Mouse (Mus musculus): ENCODE results near the gene Bcl2l14.

Bcl2l14 gene

DNA sequence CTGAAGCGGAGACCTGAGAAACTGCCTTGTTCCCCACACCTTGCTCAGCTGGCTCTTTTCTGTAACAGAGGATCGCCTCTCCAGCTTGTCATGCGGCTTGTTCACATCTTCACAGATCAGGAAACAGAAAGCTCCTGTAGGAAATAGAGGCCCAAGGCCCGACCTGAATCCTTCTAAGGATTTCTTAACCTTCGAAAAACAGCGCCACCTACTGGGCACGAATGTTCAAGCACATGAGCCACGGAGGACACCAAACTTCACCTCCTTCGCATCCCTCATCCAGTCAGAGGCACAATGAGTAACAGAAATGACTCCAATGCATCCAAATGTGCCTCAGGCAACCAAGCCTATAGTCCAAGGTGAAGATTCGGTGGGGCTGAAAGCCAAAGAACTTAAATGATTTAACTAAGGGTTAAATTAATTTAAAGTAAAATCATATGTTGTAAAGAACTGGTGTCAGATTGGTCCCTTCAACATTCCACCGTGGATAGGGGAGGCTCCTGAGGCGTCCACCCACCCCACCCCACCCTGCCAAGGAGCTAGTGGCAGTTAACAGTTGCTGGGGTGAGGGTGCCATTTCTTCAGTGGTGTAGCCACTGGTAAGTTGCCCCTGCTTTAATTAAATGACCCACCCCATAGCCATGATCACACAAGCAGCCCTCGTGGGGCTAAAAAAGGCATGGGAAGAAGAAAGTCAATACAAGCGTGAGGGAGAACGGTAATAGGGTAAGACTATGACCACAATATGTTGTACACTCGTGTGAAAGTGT is 7.0 kb downstream of the Bcl2l14 start:
- in situ Hi-C loops (cut with MboI, MseI) = no loop called here

DNA sequence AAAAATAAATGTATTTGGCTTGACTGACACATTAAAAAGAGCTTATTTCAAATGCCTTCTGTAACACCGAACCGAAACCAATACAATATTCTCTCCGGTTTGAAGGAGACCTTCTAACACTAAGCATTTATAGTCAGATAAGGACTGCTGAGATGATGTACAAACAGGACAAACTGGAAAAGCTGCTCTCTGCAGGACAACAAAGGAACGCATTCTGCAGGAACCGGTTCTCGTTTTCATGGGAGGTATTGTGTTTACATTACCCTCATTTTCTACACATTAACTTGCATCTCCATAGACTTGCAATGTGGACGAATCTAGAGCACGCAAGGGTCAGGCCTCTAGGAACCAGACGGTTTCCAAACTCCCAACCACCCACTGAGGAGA is 7.6 kb downstream of the Bcl2l14 start:
- in situ Hi-C loops (cut with MboI, MseI) = no loop called here

GRCm38 (mm10) chr6:134407226-134407625 is 11.1 kb downstream of the Bcl2l14 start:
- in situ Hi-C loops (cut with MboI, MseI) = loop anchor here (5.0 kb wide), 1 partner anchor 450 kb away; no protein-coding TSS in a partner anchor

- in situ Hi-C loops (cut with MboI, MseI) = no loop called here
Measured at GRCm38 (mm10) chr6:134413706-134414531, 17.8 kb downstream of the Bcl2l14 start.

DNA sequence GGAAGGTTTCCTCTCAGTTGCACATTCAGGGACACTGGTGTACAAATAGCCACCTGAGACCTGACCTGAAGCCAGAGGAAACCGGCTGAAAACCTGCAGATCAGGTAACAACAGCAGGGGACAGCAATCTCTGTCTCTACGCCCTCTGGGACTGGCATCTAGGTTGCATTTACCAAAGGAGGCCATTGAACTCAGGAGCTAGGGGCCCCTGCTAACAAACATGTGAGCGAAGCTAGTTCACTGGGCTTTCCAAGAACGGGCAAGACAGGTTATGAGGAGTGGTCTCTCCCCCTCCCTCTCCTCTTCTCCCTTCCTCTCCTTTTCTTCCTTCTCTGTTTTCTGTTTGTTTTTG is 18.4 kb downstream of the Bcl2l14 start:
- in situ Hi-C loops (cut with MboI, MseI) = no loop called here

DNA sequence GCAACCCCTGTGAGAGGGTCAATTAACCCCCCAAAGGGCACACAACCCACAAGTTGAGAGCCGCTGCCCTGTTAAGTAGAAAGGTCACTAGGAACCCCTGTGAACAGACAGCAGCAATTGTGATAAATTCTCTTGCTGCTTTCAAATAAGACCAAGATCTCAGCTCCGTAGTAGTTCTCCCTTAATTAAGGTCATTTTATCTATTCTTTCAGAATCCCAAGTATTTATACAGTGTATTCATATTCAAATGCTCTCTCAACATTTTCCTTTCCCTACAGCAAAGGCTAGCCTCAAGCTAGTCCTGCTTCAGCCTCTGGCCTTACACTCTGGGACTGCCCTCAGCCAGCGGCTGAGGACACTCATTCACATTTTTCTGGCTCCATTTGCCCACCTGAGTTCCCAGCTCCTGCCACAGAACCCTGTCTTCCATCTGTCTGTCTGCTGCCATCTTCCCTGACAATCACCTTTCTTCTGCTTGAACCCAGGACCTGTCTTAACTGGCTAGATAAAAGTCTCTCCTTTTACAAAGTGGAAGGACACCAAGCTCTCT is 20.5 kb downstream of the Bcl2l14 start:
- in situ Hi-C loops (cut with MboI, MseI) = no loop called here

GRCm38 (mm10) chr6:134417886-134418285 is 21.8 kb downstream of the Bcl2l14 start:
- in situ Hi-C loops (cut with MboI, MseI) = no loop called here

DNA sequence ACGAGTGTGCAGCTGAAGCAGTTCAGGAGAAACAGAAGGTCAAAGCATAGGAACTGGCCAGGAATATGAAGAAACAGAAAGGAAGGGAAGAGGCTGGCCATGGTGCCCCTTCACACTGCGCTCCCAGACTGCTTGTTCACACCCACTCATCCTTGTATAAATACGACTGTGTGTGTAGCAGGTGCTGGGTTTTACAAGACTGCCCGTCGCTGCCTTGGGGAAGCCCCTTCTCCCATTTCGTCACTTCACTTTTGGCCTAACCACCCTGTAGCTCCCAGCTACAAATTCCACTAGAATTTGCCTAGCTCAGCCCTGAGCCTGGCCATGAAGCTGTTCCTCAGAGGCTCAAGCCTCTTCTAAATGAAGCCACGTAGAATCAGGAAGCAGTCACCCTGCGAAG is 24.3 kb downstream of the Bcl2l14 start:
- in situ Hi-C loops (cut with MboI, MseI) = loop anchor here (5.0 kb wide), 1 partner anchor 197 kb away; no protein-coding TSS in a partner anchor

- in situ Hi-C loops (cut with MboI, MseI) = loop anchor here (5.0 kb wide), 1 partner anchor 195 kb away; no protein-coding TSS in a partner anchor
Measured at GRCm38 (mm10) chr6:134421921-134422320, 25.8 kb downstream of the Bcl2l14 start.

GRCm38 (mm10) chr6:134425216-134425717 is 29.1 kb downstream of the Bcl2l14 start:
- in situ Hi-C loops (cut with MboI, MseI) = no loop called here

- in situ Hi-C loops (cut with MboI, MseI) = no loop called here
Measured at GRCm38 (mm10) chr6:134427165-134427564, 31.0 kb downstream of the Bcl2l14 start.

- in situ Hi-C loops (cut with MboI, MseI) = no loop called here
Measured at GRCm38 (mm10) chr6:134428455-134428854, 32.3 kb downstream of the Bcl2l14 start.

- in situ Hi-C loops (cut with MboI, MseI) = no loop called here
Measured at GRCm38 (mm10) chr6:134430161-134430799, 34.2 kb downstream of the Bcl2l14 start.

DNA sequence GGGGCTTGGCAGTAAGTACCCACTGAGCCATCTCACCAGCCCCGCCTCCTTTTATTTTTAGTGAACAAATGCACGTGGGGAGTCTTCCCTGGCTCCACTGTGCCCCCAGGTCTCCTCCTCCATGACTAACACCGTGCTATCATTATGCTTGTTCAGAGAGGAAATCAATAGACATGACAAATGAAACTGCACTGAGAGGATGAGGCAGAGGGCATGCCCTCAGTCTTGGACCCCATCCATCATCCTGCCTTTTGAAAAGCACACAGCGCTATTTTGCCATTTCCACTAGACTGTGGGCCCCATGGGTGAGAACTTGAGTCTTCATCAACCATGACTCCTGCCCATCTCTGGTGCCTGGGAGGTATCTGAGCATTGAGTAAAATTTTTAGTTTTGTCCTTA is 35.5 kb downstream of the Bcl2l14 start:
- in situ Hi-C loops (cut with MboI, MseI) = no loop called here

DNA sequence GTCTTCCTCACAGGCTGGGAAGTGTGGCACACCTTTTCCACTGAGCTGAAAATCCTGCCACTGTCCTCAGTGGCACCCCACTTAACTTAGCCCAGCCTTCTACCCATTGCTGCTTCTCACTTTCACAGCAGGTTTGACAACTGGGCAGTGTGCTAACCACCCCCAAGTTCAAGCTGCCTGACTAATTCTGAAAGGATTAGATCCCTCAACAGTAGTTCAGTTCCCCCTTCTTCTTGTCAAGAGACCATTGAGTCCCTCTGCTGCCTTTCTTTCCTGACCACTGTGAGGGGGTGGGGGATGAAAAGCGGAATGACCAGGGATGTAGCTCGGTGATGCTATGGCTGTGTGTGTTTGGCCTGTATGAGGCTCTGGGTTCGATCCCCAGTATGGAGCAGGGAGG is 37.2 kb downstream of the Bcl2l14 start:
- in situ Hi-C loops (cut with MboI, MseI) = no loop called here

DNA sequence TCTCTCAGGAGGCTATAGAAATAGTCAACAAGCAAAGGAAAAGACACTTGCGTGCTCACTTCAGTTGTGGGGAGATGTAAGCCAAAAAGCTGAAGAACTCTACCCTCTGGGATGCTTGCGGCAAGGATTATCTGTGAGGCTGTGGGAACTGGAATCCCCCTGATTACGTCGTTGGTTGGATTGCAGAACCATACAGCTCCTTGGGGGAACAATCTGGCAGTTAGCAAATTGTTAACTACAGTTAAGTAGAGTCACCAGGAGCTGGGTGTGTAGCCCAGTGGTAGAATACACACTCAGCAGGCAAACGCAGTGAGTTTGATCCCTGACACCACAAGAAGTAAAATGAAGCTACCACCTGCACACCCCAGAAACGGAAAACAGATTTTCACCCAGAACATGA is 37.9 kb downstream of the Bcl2l14 start:
- in situ Hi-C loops (cut with MboI, MseI) = no loop called here

DNA sequence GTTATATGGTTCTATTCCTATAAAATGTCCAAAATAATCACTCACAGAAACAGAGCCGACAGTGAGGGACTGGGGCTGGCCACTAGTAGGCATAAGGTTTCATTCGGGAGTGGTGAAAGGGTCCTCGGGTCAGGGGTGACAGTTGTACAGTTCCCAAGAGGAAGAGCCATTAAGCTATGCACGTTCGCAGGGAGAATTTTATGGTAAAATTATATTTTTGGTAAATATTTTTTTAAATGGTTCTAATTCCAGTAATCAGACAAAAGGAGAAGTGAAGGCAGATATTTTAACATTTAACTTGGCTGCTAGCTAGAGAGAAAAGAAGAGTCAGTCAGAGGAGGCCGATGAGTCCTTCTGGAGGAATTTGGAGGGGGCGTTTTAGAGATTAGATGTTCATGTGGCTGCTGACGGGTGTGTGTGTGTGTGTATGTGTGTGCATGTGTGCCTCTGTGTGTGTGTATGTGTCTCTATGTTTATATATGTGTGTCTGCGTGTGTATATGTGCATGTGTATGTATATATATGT is 38.8 kb downstream of the Bcl2l14 start:
- in situ Hi-C loops (cut with MboI, MseI) = no loop called here

DNA sequence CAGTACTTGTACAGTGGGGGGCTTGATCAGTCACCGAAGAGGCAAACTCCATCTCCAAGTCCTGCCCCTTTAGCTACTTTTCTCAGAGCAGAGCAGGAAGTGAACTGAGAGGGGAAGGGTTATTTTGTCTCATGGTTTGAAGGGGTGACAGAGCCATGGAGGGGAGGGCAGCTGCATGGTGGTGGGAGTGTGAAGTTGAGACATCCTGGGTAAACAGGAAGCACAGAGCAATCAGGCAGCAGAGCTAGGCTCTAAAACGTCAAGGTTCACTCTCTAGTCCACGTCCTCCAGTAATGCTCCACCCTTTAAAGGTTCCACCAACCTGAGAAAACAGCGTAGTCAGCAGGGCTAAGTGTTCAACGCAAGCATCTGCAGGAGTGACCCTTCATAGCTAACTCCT is 40.8 kb downstream of the Bcl2l14 start:
- in situ Hi-C loops (cut with MboI, MseI) = no loop called here

- in situ Hi-C loops (cut with MboI, MseI) = no loop called here
Measured at GRCm38 (mm10) chr6:134439401-134440021, 43.4 kb downstream of the Bcl2l14 start.

- in situ Hi-C loops (cut with MboI, MseI) = no loop called here
Measured at GRCm38 (mm10) chr6:134440023-134440422, 43.9 kb downstream of the Bcl2l14 start.

DNA sequence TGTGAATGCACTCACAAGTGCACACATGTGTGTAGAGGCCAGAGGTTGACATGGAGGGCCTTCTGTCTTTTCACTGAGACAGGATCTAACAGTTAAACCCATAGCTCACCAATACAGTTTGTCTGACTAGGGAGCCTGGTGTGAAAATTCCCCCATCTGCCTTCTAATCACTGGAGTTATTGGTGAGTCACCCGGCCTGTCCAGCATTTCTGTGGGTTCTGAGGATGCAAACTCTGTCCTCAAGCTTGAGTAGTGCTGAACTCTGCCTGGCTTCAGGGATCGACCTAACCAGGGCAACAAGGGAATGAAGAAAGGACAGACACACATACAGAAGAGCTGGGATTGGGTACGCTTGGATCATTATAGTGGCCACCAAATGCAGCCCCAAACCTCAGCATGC is 45.6 kb downstream of the Bcl2l14 start:
- in situ Hi-C loops (cut with MboI, MseI) = no loop called here
